Mouse (Mus musculus) 416B (cell line): ENCODE measurements at regions not wholly inside any gene's neighbourhood (a gene's known extent, or its start where the extent isn't known, plus 50 kb on each side); places are given as distances from the start of the nearest gene placed in this dataset.

Experiments
- DNase-seq: peaks from one replicate; pipeline ENCODE4 v3.0.0; 2011; ENCODE audit warnings: low read depth

DNA sequence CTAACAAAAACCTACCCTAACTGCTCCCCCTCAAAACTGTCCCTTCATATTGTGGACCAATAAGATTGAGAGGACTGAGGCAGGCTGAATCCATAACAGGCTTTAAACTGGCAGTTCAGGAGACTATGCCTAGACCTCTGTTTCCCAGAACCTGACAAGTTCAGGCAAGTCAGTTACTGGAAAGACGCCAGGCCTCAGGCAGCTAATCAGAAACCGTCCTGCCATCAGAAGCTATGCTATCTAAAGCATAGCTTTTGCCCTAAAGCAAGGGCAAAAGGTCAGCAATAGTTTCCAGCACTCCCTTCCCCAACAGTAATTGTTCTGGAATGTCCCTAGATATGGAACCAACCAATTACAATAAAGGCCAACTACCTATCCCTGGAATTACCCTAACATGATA is 273.0 kb downstream of the Bche start:
- no peak for DNase-seq

DNA sequence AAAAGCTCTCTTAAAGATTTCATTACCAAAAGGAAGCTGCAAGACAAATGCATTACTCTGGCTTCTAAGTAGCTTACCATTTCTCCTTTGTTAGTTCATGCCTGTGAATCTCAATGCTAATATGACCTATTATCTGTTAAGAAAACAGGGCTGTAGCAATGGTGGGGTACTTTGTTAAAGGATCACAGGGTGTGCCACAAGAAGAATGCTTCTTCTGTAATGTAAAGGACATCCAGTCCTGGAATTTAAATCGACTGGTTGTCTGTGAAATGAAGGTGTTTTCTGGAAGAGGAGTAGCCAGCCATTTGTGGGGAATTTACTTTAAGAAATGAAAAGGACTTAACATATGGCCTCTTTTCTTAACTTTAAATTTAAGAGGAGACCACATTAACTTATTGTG is 273.9 kb downstream of the Bche start:
- DNase-seq, result no peak

GRCm38 (mm10) chr3:73409929-73410522 is 298.2 kb downstream of the Bche start:
- no peak for DNase-seq

GRCm38 (mm10) chr3:73401395-73401794 is 306.8 kb downstream of the Bche start:
- DNase-seq, result no peak

DNA sequence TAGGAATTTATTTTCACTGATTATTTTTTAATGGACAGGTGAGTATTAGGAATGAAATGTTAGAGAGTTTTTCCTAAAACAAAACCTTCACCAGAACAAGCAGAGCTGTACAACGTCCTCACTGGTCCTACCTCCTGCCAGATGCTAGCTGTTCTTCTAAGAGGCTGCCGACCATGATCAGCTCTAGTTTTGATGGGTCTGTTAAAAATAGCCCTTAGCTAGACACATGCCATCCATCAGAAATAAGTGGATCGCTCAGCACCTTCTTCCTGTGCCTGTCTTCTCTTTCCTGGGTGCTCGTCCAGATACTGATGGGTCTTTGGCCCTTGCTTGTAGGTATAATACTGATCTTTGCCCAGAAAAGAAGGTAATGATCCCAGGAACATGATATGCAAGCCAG is 312.4 kb downstream of the Bche start:
- DNase-seq, result no peak

GRCm38 (mm10) chr3:73389722-73390651 is 318.2 kb downstream of the Bche start:
- DNase-seq, result no peak

- DNase-seq, result no peak
Measured at GRCm38 (mm10) chr3:73354861-73355496, 297.4 kb upstream of the Slitrk3 start.

DNA sequence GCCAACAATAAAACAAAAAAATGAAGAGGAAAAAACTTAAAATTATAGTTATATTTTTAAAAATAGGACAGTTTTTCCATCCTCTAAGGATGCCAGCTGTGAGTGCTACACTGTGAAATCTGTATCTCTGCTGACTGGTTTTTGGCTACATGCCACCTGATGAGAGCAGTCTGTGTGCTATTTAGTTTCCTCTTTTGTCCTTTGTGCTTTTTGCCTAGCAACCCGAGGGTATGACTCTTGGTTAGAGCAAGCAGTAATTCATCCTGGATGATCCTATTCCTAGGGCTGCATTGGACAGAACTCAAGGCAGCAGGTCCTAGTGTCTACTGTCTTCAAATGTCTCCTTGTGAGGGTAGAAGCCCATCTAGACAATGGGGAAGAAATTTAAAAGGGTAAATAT is 285.6 kb upstream of the Slitrk3 start:
- peak; percentile 0 for DNase-seq

DNA sequence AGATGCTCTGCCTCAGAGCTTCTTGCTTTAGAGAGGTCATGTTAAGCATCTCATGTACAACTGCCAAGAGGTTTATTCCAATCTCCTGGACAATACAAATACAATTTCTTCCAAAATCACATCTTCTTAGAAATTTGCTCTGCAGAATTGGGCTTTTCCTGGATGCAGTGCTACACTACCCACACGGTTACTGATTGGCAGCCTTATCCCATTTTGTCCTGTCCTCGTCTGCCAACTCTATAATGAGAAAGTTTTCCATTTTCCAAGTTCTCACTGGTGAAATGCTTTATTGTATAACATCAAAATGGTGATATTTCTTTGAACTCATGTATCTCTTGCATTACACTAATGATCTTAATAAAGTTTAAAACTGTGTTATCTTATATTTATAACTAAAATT is 282.1 kb upstream of the Slitrk3 start:
- DNase-seq, result no peak

DNA sequence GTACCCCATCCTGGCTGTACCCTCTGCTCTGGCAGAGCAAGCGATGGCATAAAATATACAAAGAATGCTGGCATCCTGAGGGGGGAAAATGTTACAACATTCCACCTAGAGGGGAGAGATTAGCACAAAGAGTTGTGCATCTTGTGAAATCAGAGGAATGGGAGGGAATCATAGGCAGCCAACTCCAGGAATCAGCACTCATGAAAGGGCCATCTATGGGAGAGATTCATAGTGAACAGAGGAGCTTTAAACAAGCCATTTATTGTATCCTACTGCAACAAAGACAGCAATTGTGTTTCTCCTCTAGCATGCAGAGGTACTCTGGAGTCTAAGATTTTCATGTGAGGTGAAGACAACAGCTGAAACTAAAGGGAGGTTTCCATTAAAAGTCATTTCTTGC is 265.6 kb upstream of the Slitrk3 start:
- DNase-seq, result no peak
